Mouse (Mus musculus): ENCODE measurements around the gene Hspa5.

GRCm38 (mm10) chr2:34804172-34804571 lies 32.4 kb downstream of the Hspa5 start:
- TF ChIP-seq POLR2A (IDR thresholded peaks at IDR 0.05; ENCODE audit: borderline replicate concordance, low read depth, low read length) (no peak), CTCF (IDR thresholded peaks at IDR 0.05; ENCODE audit: low read depth, low read length) (no peak)
